Mouse (Mus musculus): Measurements from ENCODE around the gene 1700001O22Rik. TPM values are rescaled to one million over a fixed set of nuclear protein-coding genes. Genes with fewer than 3 reads are reported as not detected.

The 1700001O22Rik gene
- polyA plus RNA-seq, 1 experiment from 2014 or later, result 0.40 TPM

DNA sequence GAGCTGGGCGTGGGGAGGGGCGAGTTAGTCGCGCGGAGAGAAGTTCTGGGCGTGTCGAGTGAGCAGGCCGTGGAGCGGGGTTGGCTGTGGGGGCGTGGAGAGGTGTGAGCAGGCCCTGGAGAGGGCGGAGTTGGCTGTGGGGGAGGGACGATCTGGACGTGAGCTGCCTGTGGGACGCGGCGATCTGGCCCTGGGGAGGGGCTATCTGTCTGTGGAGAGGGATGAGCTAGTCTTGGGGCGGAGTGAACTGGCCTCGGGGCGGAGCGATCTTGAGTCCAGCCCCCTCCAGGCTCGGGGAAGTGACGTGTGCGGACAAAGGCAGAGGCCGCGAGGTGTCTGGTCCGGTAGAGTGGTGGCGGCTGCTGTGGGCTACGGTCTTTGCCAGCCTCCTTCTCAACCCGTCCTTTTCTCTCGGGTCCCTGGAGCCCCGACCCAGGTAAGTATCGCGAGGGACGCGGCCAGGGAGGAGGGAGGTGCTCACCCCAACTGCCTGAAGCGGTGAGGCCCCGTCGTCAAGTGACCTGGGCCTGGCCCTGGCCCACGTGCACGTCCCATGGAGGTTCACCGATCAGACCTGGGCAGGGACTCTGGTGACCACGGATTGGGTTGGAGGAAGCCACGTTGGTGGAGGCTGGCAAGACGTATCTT is 4.3 kb upstream of the 1700001O22Rik start, which contains the start of gene Ntmt1:
Gene Ntmt1, plus strand, starts transcription at position 179 of the 648 bp plus-strand sequence.
- H3K27ac ChIP-seq (ENCODE audit: low read depth, low read length), result peak within 1 kb of the TSS; percentile 63
- H3K9ac ChIP-seq (ENCODE audit: low read depth, low read length), result peak within 1 kb of the TSS; percentile 88
- peaks cover 14% of the 10 kb centered on the region for H3K4me1 ChIP-seq (replicated peaks; ENCODE audit: control insufficient read depth, insufficient read depth, low read length)
- H3K27me3 ChIP-seq (replicated peaks; ENCODE audit: control insufficient read depth, insufficient read depth, low read length), result peaks cover 9% of the 10 kb centered on the region; the same call in 1 of the 2 replicates
- under 1% methylated on average over 44 of the region's 44 CpGs for WGBS
- H3K36me3 ChIP-seq (ENCODE audit: control insufficient read depth, insufficient read depth, low read length), result peaks cover 15% of the 10 kb centered on the region; the same call in 1 of the 2 replicates
- H3K9me3 ChIP-seq (ENCODE audit: control insufficient read depth, low read length), result no peaks in the 10 kb centered on the region
- H3K4me3 ChIP-seq (ENCODE audit: low read depth, low read length), result peak within 1 kb of the TSS; percentile 78
- DNase-seq (ENCODE audit: low spot score) (peak; percentile 100), ATAC-seq (replicated peaks; ENCODE audit: low FRiP score) (peak; percentile 99)
- H3K4me2 ChIP-seq, result peak within 1 kb of the TSS; percentile 69

DNA sequence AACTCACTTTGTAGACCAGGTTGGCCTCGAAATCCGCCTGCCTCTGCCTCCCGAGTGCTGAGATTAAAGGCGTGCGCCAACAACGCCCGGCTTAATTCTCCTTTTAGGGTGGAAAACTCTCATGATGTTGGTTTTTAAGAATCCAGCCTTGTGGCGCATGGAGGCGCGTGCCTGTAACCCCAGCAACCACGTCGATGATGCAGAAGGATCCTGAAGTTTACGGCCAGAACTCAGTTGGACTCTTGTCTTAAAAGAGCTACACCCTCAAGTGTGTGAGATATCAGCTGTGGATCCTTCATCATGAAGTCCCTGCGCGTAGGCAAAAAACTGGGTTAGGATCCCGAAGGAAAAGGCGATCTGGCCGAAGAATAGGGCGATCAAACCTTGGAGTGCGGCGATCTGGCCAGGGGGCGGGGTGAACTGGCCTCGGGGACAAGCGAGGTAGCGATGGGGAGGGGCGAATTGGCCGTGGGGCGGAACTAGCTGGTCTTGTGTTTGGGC is 3.7 kb upstream of the 1700001O22Rik start:
- DNase-seq (ENCODE audit: low spot score) (no peak), ATAC-seq (replicated peaks; ENCODE audit: low FRiP score) (0 out of 2 replicates have a peak, but pooled peaks have one; percentile 24)
- WGBS, result 9% methylated on average over 28 of the region's 28 CpGs

GRCm38 (mm10) chr2:30805983-30806382 is 2.5 kb upstream of the 1700001O22Rik start:
- Histone ChIP-seq H3K9ac (ENCODE audit: low read depth, low read length) (no peak overlapping the region), H3K4me2 (no peak overlapping the region), H3K36me3 (ENCODE audit: control insufficient read depth, insufficient read depth, low read length) (peaks cover 6% of the 10 kb centered on the region; the same call in 1 of the 2 replicates), H3K4me1 (replicated peaks; ENCODE audit: control insufficient read depth, insufficient read depth, low read length) (peaks cover 17% of the 10 kb centered on the region), H3K4me3 (ENCODE audit: low read depth, low read length) (no peak overlapping the region), H3K27me3 (replicated peaks; ENCODE audit: control insufficient read depth, insufficient read depth, low read length) (peaks cover 25% of the 10 kb centered on the region), H3K27ac (ENCODE audit: low read depth, low read length) (no peak overlapping the region), H3K9me3 (ENCODE audit: control insufficient read depth, low read length) (no peaks in the 10 kb centered on the region)
- WGBS, result 86% methylated on average over 2 of the region's 2 CpGs
- ATAC-seq (replicated peaks; ENCODE audit: low FRiP score) (no peak), DNase-seq (ENCODE audit: low spot score) (no peak)

More for the DNA sequence above, 3.7 kb upstream of the 1700001O22Rik start:
- Histone ChIP-seq H3K9ac (ENCODE audit: low read depth, low read length) (peak overlapping the region; percentile 63), H3K4me1 (replicated peaks; ENCODE audit: control insufficient read depth, insufficient read depth, low read length) (peaks cover 14% of the 10 kb centered on the region), H3K36me3 (ENCODE audit: control insufficient read depth, insufficient read depth, low read length) (peaks cover 11% of the 10 kb centered on the region; the same call in 1 of the 2 replicates), H3K4me2 (peak overlapping the region; percentile 69), H3K27ac (ENCODE audit: low read depth, low read length) (no peak overlapping the region; the same call in 1 of the 2 replicates), H3K9me3 (ENCODE audit: control insufficient read depth, low read length) (no peaks in the 10 kb centered on the region), H3K4me3 (ENCODE audit: low read depth, low read length) (peak overlapping the region; percentile 78), H3K27me3 (replicated peaks; ENCODE audit: control insufficient read depth, insufficient read depth, low read length) (peaks cover 13% of the 10 kb centered on the region)

- H3K27me3 ChIP-seq (replicated peaks; ENCODE audit: control insufficient read depth, insufficient read depth, low read length), result peaks cover 61% of the 10 kb centered on the region
- no peaks in the 10 kb centered on the region for H3K9me3 ChIP-seq (ENCODE audit: control insufficient read depth, low read length)
- H3K4me1 ChIP-seq (replicated peaks; ENCODE audit: control insufficient read depth, insufficient read depth, low read length), result peaks cover 10% of the 10 kb centered on the region
- peak overlapping the region; percentile 84 for H3K4me2 ChIP-seq
- no peak for ATAC-seq (replicated peaks; ENCODE audit: low FRiP score)
- WGBS, result under 1% methylated on average over 74 of the region's 77 CpGs
- peak overlapping the region; percentile 16 for H3K9ac ChIP-seq (ENCODE audit: low read depth, low read length)
- H3K36me3 ChIP-seq (ENCODE audit: control insufficient read depth, insufficient read depth, low read length), result no peaks in the 10 kb centered on the region
- peak overlapping the region; percentile 48 for H3K4me3 ChIP-seq (ENCODE audit: low read depth, low read length)
- DNase-seq (ENCODE audit: low spot score), result peak; percentile 56
- no peak overlapping the region for H3K27ac ChIP-seq (ENCODE audit: low read depth, low read length)
These were observed 2.2 kb downstream of the 1700001O22Rik start for GRCm38 (mm10) chr2:30801067-30801852.

DNA sequence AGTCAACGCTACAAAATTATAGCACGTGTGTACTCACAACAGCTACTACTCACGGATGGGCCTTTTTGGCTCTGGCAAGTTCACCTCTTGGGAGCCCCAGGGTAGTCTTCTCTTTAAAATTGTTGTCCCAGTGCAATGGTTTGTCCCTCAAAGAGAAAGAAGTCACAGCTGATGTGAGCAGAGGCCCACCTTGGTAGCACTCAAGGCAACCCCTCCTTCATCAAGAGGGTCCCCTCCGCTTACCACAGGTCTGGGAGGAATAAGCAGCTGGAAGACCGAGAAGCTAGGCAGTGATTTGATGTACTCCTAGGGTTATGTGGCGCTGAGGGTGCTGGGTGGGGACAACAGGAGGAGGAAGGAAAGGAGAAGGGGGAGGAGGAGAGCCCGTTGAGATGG is 2.8 kb downstream of the 1700001O22Rik start:
- Histone ChIP-seq H3K9ac (ENCODE audit: low read depth, low read length) (no peak overlapping the region), H3K4me3 (ENCODE audit: low read depth, low read length) (peak overlapping the region; percentile 48), H3K4me1 (replicated peaks; ENCODE audit: control insufficient read depth, insufficient read depth, low read length) (peaks cover 13% of the 10 kb centered on the region), H3K36me3 (ENCODE audit: control insufficient read depth, insufficient read depth, low read length) (no peaks in the 10 kb centered on the region), H3K27me3 (replicated peaks; ENCODE audit: control insufficient read depth, insufficient read depth, low read length) (peaks cover 62% of the 10 kb centered on the region), H3K27ac (ENCODE audit: low read depth, low read length) (no peak overlapping the region), H3K4me2 (peak overlapping the region; percentile 84), H3K9me3 (ENCODE audit: control insufficient read depth, low read length) (no peaks in the 10 kb centered on the region)
- no peak for ATAC-seq (replicated peaks; ENCODE audit: low FRiP score)
- WGBS, result 25% methylated on average over 7 of the region's 7 CpGs
- no peak for DNase-seq (ENCODE audit: low spot score)

DNA sequence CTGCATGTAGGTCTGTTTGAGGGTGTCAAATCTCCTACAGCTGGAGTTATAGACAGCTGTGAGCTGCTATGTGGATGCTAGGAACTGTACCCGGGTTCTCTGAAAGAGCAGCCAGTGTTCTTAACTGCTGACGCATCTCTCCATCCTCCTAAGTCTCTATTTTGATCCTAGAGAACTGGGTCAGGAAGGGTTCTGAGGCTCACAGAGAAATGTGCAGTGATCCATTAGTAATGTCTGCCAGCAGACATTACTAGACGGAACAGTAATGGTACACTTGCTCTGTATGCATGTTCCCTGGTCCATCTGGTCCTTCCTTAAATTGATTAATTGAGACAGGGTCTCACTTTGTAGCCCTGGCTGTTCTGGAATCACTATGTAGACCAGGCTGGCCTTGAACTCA is 4.0 kb downstream of the 1700001O22Rik start:
- Histone ChIP-seq H3K4me1 (replicated peaks; ENCODE audit: control insufficient read depth, insufficient read depth, low read length) (peaks cover 13% of the 10 kb centered on the region), H3K4me2 (no peak overlapping the region), H3K27ac (ENCODE audit: low read depth, low read length) (no peak overlapping the region), H3K27me3 (replicated peaks; ENCODE audit: control insufficient read depth, insufficient read depth, low read length) (peaks cover 60% of the 10 kb centered on the region), H3K9ac (ENCODE audit: low read depth, low read length) (no peak overlapping the region), H3K36me3 (ENCODE audit: control insufficient read depth, insufficient read depth, low read length) (no peaks in the 10 kb centered on the region), H3K4me3 (ENCODE audit: low read depth, low read length) (no peak overlapping the region), H3K9me3 (ENCODE audit: control insufficient read depth, low read length) (no peaks in the 10 kb centered on the region)
- DNase-seq (ENCODE audit: low spot score) (no peak), ATAC-seq (replicated peaks; ENCODE audit: low FRiP score) (no peak)
- WGBS, result 78% methylated on average over 3 of the region's 3 CpGs

DNA sequence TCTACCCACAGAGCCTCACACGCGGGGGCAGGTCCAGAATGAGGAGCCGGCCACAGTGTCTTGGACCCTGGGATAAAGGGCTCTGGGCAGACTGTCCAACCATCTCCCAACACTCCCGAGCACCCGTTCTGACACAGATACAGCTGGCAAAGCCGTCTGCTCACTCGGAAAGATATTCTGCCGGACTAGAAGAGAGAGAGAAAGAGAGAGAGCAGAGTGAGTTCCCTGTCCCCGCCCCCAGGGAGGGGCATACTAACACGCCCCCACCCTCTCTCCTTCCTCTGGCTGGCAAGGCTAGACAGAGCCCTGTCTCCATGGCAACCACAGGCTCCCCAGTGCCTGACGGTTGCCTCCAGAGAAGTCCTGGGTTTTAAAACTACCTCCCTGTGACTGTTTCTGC is 7.1 kb downstream of the 1700001O22Rik start:
- peaks cover 41% of the 10 kb centered on the region for H3K27me3 ChIP-seq (replicated peaks; ENCODE audit: control insufficient read depth, insufficient read depth, low read length)
- ATAC-seq (replicated peaks; ENCODE audit: low FRiP score), result peak; percentile 69; the same call in 1 of the 2 replicates
- peak; percentile 69 for DNase-seq (ENCODE audit: low spot score)
- peak overlapping the region; percentile 57 for H3K4me2 ChIP-seq
- WGBS, result 5% methylated on average over 11 of the region's 11 CpGs
- no peaks in the 10 kb centered on the region for H3K9me3 ChIP-seq (ENCODE audit: control insufficient read depth, low read length)
- H3K36me3 ChIP-seq (ENCODE audit: control insufficient read depth, insufficient read depth, low read length), result no peaks in the 10 kb centered on the region
- H3K4me3 ChIP-seq (ENCODE audit: low read depth, low read length), result peak overlapping the region; percentile 18; the same call in 1 of the 2 replicates
- 0 out of 2 replicates have a peak overlapping the region, but pooled peaks have one; percentile 26 for H3K9ac ChIP-seq (ENCODE audit: low read depth, low read length)
- peaks cover 14% of the 10 kb centered on the region for H3K4me1 ChIP-seq (replicated peaks; ENCODE audit: control insufficient read depth, insufficient read depth, low read length)
- H3K27ac ChIP-seq (ENCODE audit: low read depth, low read length), result no peak overlapping the region

DNA sequence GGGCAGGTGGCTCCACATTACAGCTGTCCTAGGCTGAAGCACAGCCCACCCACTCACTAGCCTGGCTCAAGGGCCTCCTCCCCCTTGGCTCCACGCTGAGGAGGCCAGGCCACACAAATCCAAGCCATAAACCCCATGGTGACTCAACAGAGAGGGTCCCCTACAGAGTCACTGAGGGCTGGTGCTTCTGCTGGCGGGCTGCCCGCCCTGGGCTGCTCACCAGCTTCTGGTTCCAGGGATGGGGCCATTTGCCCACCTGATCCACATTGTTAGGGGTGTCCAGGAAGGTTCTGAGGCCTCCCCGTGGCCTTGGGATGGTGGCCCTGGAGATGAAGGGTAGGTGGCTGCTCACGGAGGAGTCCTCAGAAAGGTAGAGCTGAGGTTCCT is 7.6 kb downstream of the 1700001O22Rik start:
- Histone ChIP-seq H3K4me3 (ENCODE audit: low read depth, low read length) (no peak overlapping the region), H3K4me2 (peak overlapping the region; percentile 57), H3K4me1 (replicated peaks; ENCODE audit: control insufficient read depth, insufficient read depth, low read length) (peaks cover 16% of the 10 kb centered on the region), H3K27me3 (replicated peaks; ENCODE audit: control insufficient read depth, insufficient read depth, low read length) (peaks cover 36% of the 10 kb centered on the region), H3K27ac (ENCODE audit: low read depth, low read length) (no peak overlapping the region), H3K9ac (ENCODE audit: low read depth, low read length) (0 out of 2 replicates have a peak overlapping the region, but pooled peaks have one; percentile 26), H3K9me3 (ENCODE audit: control insufficient read depth, low read length) (no peaks in the 10 kb centered on the region), H3K36me3 (ENCODE audit: control insufficient read depth, insufficient read depth, low read length) (no peaks in the 10 kb centered on the region)
- DNase-seq (ENCODE audit: low spot score) (no peak), ATAC-seq (replicated peaks; ENCODE audit: low FRiP score) (no peak)
- WGBS, result 66% methylated on average over 5 of the region's 5 CpGs

Data from liver, embryonic 11.5 days (tissue).